Mouse (Mus musculus) heart, postnatal 0 days (tissue): Measurements from ENCODE around the gene Arl6ip4. TPM values are rescaled to one million over a fixed set of nuclear protein-coding genes. Genes with fewer than 3 reads are reported as not detected.

Experiments used
- ATAC-seq: fragments of 200-750 bp; cut with Nextera tagmentation; 2 replicates; pipeline ENCODE4 v1.8.0; 2017; ENCODE audit warnings: low read depth, moderate number of reproducible peaks, moderate library complexity; ENCODE audit not compliant: insufficient read depth
- DNase-seq: peaks from one replicate; pipeline ENCODE4 v3.0.0-alpha.2; 2016; ENCODE audit warnings: low spot score
- H3K27ac ChIP-seq: fragments of 300-500 bp; sonication (generic); 2 replicates; pipeline ENCODE4 v1.5.1; 2014; ENCODE audit warnings: low read depth, mild to moderate bottlenecking
- H3K27me3 ChIP-seq: fragments of 300-500 bp; sonication (generic); 2 replicates; pipeline ENCODE4 v1.6.1; 2014; ENCODE audit warnings: low read length, mixed read lengths; ENCODE audit not compliant: control insufficient read depth, insufficient read depth
- H3K36me3 ChIP-seq: fragments of 300-500 bp; sonication (generic); replicated peaks from 2 replicates; pipeline ENCODE4 v1.6.1; 2014; ENCODE audit warnings: low read length, mixed read lengths; ENCODE audit not compliant: control insufficient read depth, insufficient read depth
- H3K4me1 ChIP-seq: fragments of 300-500 bp; sonication (generic); 2 replicates; pipeline ENCODE4 v1.6.1; 2014; ENCODE audit warnings: antibody characterized with exemption; ENCODE audit not compliant: control insufficient read depth, insufficient read depth
- H3K4me2 ChIP-seq: fragments of 300-500 bp; sonication (generic); 2 replicates; pipeline ENCODE4 v1.6.1; 2014; ENCODE audit warnings: low read depth, mild to moderate bottlenecking, low read length, moderate library complexity
- H3K4me3 ChIP-seq: fragments of 300-500 bp; sonication (generic); 2 replicates; pipeline ENCODE4 v1.5.1; 2014; ENCODE audit warnings: low read depth, low read length
- H3K9ac ChIP-seq: fragments of 300-500 bp; sonication (generic); replicated peaks from 2 replicates; pipeline ENCODE4 v1.6.1; 2014; ENCODE audit warnings: low read depth, low read length, mixed read lengths
- H3K9me3 ChIP-seq: fragments of 300-500 bp; sonication (generic); replicated peaks from 2 replicates; pipeline ENCODE4 v1.6.1; 2016; ENCODE audit warnings: low read length; ENCODE audit not compliant: control insufficient read depth
- CTCF ChIP-seq: IDR thresholded peaks from 2 replicates; pipeline ENCODE4 v1.5.1; 2016; ENCODE audit warnings: antibody characterized with exemption, control low read depth, low read depth
- EP300 ChIP-seq: IDR thresholded peaks from 2 replicates; pipeline ENCODE4 v1.6.1; 2016; ENCODE audit warnings: antibody characterized with exemption, low read depth
- WGBS: fragments of 180-500 bp; shearing (Covaris S2); extraction: QIAGEN DNeasy Blood & Tissue Kit; methylation state at CpG from one replicate; pipeline ENCODE4 v1.1.7; 2014; 5-methylcytosine and 5-hydroxymethylcytosine counted together
- polyA plus RNA-seq: library from polyadenylated mRNA; unstranded; fragments of >200 nt; fragmentation: Nextera tagmentation; extraction: Ambion mirVana; gene quantifications from 2 replicates; pipeline ENCODE4 v1.2.1, GENCODE M21; 2015
- total RNA-seq: library from RNA; depleted of rRNA; stranded (reverse); fragments of >200 nt; gene quantifications from 2 replicates; pipeline ENCODE4 v1.2.3, GENCODE M21; 2014; ENCODE audit warnings: low replicate concordance

Arl6ip4 gene
- total and polyA plus RNA-seq, 2 experiments from 2014 or later, result 18.0 to 76.9 TPM

DNA sequence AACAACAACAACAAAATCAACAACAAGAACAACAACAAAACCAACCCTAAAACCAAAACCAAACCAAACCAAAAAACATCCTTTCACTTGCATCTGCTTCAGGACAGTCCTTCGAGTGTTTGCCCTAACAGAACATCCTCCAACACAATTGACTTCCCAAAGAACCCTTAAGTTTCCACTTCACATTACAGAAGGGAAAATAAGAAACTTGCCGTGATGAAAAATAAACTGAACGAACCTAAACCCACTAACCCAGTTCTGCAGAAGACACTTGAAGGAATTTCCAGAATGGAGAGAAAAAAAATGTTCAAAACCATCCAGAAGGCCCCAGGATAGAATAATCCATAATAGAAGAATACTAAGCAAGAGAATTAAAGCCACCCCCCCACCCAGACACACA lies 12.9 kb upstream of the Arl6ip4 start:
- WGBS, result 77% methylated on average over 3 of the region's 3 CpGs
- no peak for TF ChIP-seq CTCF
- no peak for ATAC-seq
- no peak overlapping the region for H3K9ac ChIP-seq
- H3K4me1 ChIP-seq, result no peaks in the 10 kb centered on the region
- no peak overlapping the region for H3K4me2 ChIP-seq
- no peak overlapping the region for H3K27ac ChIP-seq
- H3K9me3 ChIP-seq, result no peaks in the 10 kb centered on the region
- no peaks in the 10 kb centered on the region for H3K27me3 ChIP-seq
- H3K4me3 ChIP-seq, result no peak overlapping the region
- no peaks in the 10 kb centered on the region for H3K36me3 ChIP-seq
- DNase-seq, result no peak

DNA sequence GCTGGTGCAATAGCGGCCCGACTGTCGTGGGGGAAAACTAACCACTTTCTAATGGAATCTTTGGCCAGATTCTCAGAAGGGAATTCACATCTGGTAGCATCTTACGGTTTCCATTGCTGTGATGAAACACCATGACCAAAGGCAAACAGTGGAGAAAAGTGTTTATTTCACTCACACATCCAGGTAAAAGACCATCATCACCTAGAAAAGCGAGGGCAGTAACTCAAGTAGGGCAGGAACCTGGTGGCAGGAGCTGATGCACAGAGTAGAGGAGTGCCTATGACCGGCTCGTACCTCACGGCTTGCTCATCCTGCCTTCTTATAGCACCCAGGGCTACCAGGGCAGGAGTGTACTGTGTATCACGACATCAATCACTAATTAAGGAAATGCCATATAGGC lies 12.3 kb upstream of the Arl6ip4 start:
- Histone ChIP-seq H3K9ac (no peak overlapping the region), H3K36me3 (no peaks in the 10 kb centered on the region), H3K27ac (no peak overlapping the region), H3K27me3 (no peaks in the 10 kb centered on the region), H3K4me1 (no peaks in the 10 kb centered on the region), H3K4me3 (no peak overlapping the region), H3K9me3 (no peaks in the 10 kb centered on the region), H3K4me2 (no peak overlapping the region)
- TF ChIP-seq CTCF (no peak), EP300 (no peak)
- no peak for DNase-seq
- ATAC-seq, result no peak
- 91% methylated on average over 9 of the region's 9 CpGs for WGBS

- Histone ChIP-seq H3K4me3 (peak overlapping the region; percentile 89), H3K4me2 (peak overlapping the region; percentile 93), H3K4me1 (peaks cover 14% of the 10 kb centered on the region), H3K36me3 (0 out of 2 replicates have a peak, but pooled peaks cover 9% of the 10 kb centered on the region), H3K27ac (peak overlapping the region; percentile 88), H3K9ac (peak overlapping the region; percentile 59), H3K9me3 (no peaks in the 10 kb centered on the region), H3K27me3 (no peaks in the 10 kb centered on the region)
- TF ChIP-seq CTCF, result peak; percentile 74
- no peak; the same call in 1 of the 2 replicates for TF ChIP-seq EP300
- WGBS, result 25% methylated on average over 17 of the region's 17 CpGs
- DNase-seq (no peak), ATAC-seq (no peak)
Observed at GRCm38 (mm10) chr5:124111077-124111741, 4.7 kb upstream of the Arl6ip4 start.

- Histone ChIP-seq H3K27me3 (no peaks in the 10 kb centered on the region), H3K36me3 (0 out of 2 replicates have a peak, but pooled peaks cover 9% of the 10 kb centered on the region), H3K4me1 (peaks cover 20% of the 10 kb centered on the region), H3K27ac (peak within 1 kb of the TSS; percentile 88), H3K9me3 (no peaks in the 10 kb centered on the region), H3K4me2 (peak within 1 kb of the TSS; percentile 93), H3K4me3 (peak within 1 kb of the TSS; percentile 89), H3K9ac (peak within 1 kb of the TSS; percentile 66)
- 2% methylated on average over 66 of the region's 66 CpGs for WGBS
- TF ChIP-seq EP300, result peak; percentile 61; the same call in 1 of the 2 replicates
- TF ChIP-seq CTCF, result peak; percentile 43
- ATAC-seq (peak; percentile 96), DNase-seq (peak; percentile 99)
Observed at GRCm38 (mm10) chr5:124111742-124112497, 4.0 kb upstream of the Arl6ip4 start, which contains the start of gene Ogfod2. TSS of gene Ogfod2 (plus strand) at chr5:124112297.

- H3K9me3 ChIP-seq, result no peaks in the 10 kb centered on the region
- under 1% methylated on average over 18 of the region's 18 CpGs for WGBS
- peak overlapping the region; percentile 67 for H3K27ac ChIP-seq
- no peaks in the 10 kb centered on the region for H3K27me3 ChIP-seq
- TF ChIP-seq CTCF, result no peak
- no peak for TF ChIP-seq EP300
- H3K4me1 ChIP-seq, result peaks cover 25% of the 10 kb centered on the region
- peak overlapping the region; percentile 93 for H3K4me2 ChIP-seq
- H3K9ac ChIP-seq, result peak overlapping the region; percentile 66
- ATAC-seq (no peak), DNase-seq (no peak)
- peak overlapping the region; percentile 89 for H3K4me3 ChIP-seq
- H3K36me3 ChIP-seq, result peaks cover 14% of the 10 kb centered on the region; the same call in 1 of the 2 replicates
Observed at GRCm38 (mm10) chr5:124112531-124112930, 3.4 kb upstream of the Arl6ip4 start.
